Mouse (Mus musculus) stomach, embryonic 14.5 days (tissue): Measurements from ENCODE around the gene Cnga1. TPM values are rescaled to one million over a fixed set of nuclear protein-coding genes. Genes with fewer than 3 reads are reported as not detected.
"Not testable (repeated sequence)": the region's sequence is repeated elsewhere in the genome, so short reads cannot be mapped to it uniquely, and the experiment has no call there.

ENCODE experiments used
- ATAC-seq: fragments of 200-750 bp; cut with Nextera tagmentation; 2 replicates; pipeline ENCODE4 v1.8.0; 2017; ENCODE audit warnings: low read depth, moderate TSS enrichment; ENCODE audit not compliant: insufficient number of reproducible peaks, insufficient read depth, low FRiP score
- H3K27ac ChIP-seq: fragments of 300-500 bp; sonication (generic); 2 replicates; pipeline ENCODE4 v1.5.1; 2014; ENCODE audit warnings: mild to moderate bottlenecking, low read length, moderate library complexity, mixed read lengths
- H3K27me3 ChIP-seq: fragments of 300-500 bp; sonication (generic); 2 replicates; pipeline ENCODE4 v1.6.1; 2014; ENCODE audit warnings: low read length, control low read depth, mixed read lengths; ENCODE audit not compliant: control insufficient read depth, insufficient read depth
- H3K36me3 ChIP-seq: fragments of 300-500 bp; sonication (generic); 2 replicates; pipeline ENCODE4 v1.6.1; 2014; ENCODE audit warnings: mild to moderate bottlenecking, control low read depth, low read length, moderate library complexity, mixed read lengths; ENCODE audit not compliant: control insufficient read depth, insufficient read depth
- H3K4me1 ChIP-seq: fragments of 300-500 bp; sonication (generic); 2 replicates; pipeline ENCODE4 v1.6.1; 2014; ENCODE audit warnings: low read length, control low read depth, mixed read lengths; ENCODE audit not compliant: control insufficient read depth, insufficient read depth
- H3K4me2 ChIP-seq: fragments of 300-500 bp; sonication (generic); replicated peaks from 2 replicates; pipeline ENCODE4 v1.6.1; 2014; ENCODE audit warnings: low read depth, low read length, control low read depth
- H3K4me3 ChIP-seq: fragments of 300-500 bp; sonication (generic); 2 replicates; pipeline ENCODE4 v1.5.1; 2014; ENCODE audit warnings: low read depth, low read length, control low read depth
- H3K9ac ChIP-seq: fragments of 300-500 bp; sonication (generic); replicated peaks from 2 replicates; pipeline ENCODE4 v1.6.1; 2014; ENCODE audit warnings: low read depth, mild to moderate bottlenecking, control low read depth, low read length, moderate library complexity, mixed read lengths
- H3K9me3 ChIP-seq: fragments of 300-500 bp; sonication (generic); 2 replicates; pipeline ENCODE4 v1.6.1; 2016; ENCODE audit warnings: low read depth, low read length, control low read depth; ENCODE audit not compliant: control insufficient read depth
- WGBS: fragments of 180-500 bp; shearing (Covaris S2); extraction: QIAGEN DNeasy Blood & Tissue Kit; methylation state at CpG from one replicate; pipeline ENCODE4 v1.1.7; 2014; 5-methylcytosine and 5-hydroxymethylcytosine counted together
- polyA plus RNA-seq: library from polyadenylated mRNA; unstranded; fragments of >200 nt; fragmentation: Nextera tagmentation; extraction: Ambion mirVana; gene quantifications from 2 replicates; pipeline ENCODE4 v1.2.1, GENCODE M21; 2014

Cnga1 gene
- polyA plus RNA-seq, 1 experiment from 2014 or later, result not detected

DNA sequence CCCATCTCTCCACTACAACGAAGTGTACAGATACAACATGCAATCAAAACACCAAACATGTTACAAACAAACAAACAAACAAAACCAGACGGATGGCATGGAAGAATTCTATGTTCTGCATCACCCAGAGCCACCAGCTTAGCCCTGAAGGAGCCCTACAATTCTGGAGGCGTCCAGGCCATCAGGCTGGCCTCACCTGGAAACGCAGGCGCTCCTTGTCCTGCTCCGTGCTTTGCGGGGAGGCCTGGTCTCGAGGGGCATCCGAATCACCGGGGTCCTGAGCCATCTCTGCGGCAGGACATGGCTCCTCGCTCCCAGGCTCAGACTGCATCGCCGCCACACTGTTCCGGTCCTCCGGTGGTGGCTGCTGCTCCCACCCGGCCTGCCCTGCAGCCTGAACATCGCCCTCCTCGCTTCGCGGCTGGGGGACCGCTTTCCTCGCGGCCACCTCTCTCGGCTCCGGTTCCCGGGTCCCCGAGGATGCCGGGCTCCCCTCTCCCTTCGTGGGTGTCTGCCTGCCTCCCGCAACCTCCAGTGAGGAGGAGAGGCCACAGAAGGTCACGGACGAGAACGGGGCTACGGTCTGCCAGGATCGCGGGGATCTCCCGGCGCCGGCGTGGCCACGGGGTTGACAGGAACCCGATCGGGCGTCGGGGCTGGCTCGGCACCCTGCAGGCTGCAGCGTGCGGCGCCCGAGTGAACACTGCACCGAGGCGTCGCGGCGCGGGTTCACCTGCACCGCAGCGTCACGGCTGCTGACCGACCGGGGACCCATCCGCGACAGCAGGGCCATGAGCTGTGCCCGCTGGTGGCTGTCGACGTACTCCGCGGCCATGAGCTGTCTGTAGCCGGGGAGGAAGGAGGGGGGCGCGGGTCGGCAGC is 63.7 kb downstream of the Cnga1 start:
- not testable (repeated sequence) for H3K9me3 ChIP-seq, H3K4me1 ChIP-seq, H3K27ac ChIP-seq, H3K27me3 ChIP-seq, H3K36me3 ChIP-seq
- 0 out of 2 replicates have a peak overlapping the region, but pooled peaks have one; percentile 22 for H3K9ac ChIP-seq
- WGBS, result 5% methylated on average over 57 of the region's 73 CpGs
- ATAC-seq, result peak; percentile 42; the same call in 1 of the 2 replicates
- H3K4me2 ChIP-seq, result peak overlapping the region; percentile 71
- peak overlapping the region; percentile 36 for H3K4me3 ChIP-seq

DNA sequence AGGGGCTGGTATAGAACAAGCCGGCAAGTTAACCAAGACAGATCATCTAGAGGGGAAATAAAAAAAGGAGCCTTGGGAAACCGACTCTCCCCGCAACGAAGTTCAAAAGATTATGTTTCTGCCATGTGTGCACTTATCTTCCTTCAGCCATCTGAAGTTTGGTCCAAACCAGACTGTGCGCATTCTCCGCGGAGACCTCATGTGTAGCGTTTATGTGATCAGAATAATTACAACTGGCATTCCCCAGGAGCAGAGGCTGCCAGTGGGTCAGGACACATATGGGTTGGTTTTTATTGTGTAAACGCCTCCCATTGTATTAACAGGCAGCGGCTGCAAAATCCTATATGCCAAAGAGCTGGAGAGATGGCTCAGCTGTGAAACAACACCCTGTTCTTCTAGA is 64.5 kb downstream of the Cnga1 start:
- H3K36me3 ChIP-seq, ATAC-seq, H3K27me3 ChIP-seq, H3K9ac ChIP-seq, H3K4me3 ChIP-seq, H3K27ac ChIP-seq, H3K9me3 ChIP-seq, H3K4me1 ChIP-seq, H3K4me2 ChIP-seq: not testable (repeated sequence)
- WGBS, result 56% methylated on average over 10 of the region's 10 CpGs

DNA sequence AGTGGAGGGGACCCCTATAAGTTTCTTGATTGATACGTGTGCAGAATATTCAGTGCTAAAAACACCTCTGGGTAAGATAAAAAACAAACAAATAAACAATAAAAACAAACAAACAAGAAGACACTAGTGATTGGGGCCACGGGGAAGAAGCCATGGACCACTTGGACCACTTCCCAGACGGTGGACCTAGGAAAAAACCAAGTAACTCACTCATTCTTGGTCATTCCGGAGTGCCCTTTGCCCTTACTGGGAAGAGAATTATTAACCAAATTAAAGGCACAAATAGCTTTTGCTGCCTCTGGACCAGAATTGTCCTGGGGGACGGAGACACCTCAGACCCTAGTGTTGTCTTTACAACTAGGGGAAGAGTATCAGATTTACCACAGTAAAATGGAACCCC is 78.5 kb downstream of the Cnga1 start:
- Histone ChIP-seq H3K4me2 (no peak overlapping the region), H3K4me3 (no peak overlapping the region)
- ATAC-seq, result no peak

DNA sequence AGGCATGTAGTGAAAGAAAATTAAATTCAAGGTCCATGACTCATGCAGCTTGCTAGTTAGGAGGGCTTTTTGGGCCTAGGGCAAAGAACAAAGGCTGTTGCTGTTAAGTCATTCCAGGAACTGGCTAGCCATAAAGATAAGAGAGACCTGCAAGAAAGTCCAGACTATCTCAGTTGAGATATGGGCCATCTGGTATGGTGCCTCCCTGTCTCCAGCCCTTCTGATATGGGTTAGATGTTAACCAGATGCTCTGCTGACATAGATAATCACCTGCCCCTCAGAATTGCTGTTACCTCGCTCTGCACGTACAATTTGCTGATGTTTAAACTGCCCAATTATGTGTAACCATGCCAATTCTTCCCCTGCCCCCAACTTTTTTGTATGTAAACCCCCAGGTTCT is 80.9 kb downstream of the Cnga1 start:
- WGBS, result 79% methylated on average over 2 of the region's 2 CpGs
- H3K9ac ChIP-seq, H3K36me3 ChIP-seq, H3K9me3 ChIP-seq, H3K4me2 ChIP-seq, H3K27me3 ChIP-seq, ATAC-seq, H3K4me3 ChIP-seq, H3K27ac ChIP-seq, H3K4me1 ChIP-seq: not testable (repeated sequence)

More for the DNA sequence above, 78.5 kb downstream of the Cnga1 start:
- no peak overlapping the region for H3K27ac ChIP-seq
- H3K36me3 ChIP-seq, result no peaks in the 10 kb centered on the region
- 88% methylated on average over 5 of the region's 5 CpGs for WGBS
- no peaks in the 10 kb centered on the region for H3K9me3 ChIP-seq
- no peaks in the 10 kb centered on the region for H3K27me3 ChIP-seq
- H3K9ac ChIP-seq, result no peak overlapping the region
- no peaks in the 10 kb centered on the region for H3K4me1 ChIP-seq

DNA sequence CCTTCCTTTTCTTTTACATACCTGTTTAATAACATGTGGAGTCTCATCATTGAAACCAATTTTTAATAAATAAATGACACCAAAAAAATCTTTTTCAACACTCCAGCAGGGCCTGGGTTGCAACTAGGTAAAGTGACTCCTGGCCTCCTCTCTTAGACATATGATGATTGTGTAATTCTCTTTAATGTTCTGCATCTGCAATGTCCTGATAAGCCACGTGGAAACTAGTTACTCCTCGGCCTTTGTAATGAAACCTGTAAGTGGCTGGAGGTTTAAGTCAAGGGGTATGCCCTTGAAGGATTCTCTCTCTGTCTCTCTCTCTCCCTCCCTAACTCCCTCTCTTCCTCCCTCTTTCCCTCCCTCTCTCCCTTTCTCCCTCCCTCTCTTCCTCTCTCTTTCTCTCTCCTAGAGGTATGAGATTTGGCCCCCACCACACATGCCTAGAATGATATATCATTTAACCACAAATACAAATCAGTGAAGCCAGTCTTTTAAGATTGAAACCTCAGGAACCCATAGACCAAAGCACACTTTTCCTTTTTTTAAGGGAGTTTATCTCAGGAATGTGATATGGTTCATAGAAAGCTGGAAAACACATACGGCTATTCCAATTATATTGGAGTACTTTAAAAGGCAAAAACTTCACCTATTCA is 83.0 kb downstream of the Cnga1 start:
- Histone ChIP-seq H3K4me2 (no peak overlapping the region), H3K9me3 (no peaks in the 10 kb centered on the region), H3K27me3 (no peaks in the 10 kb centered on the region), H3K9ac (no peak overlapping the region), H3K4me1 (peaks cover 7% of the 10 kb centered on the region; the same call in 1 of the 2 replicates), H3K36me3 (peaks cover under 1% of the 10 kb centered on the region; the same call in 1 of the 2 replicates), H3K4me3 (no peak overlapping the region), H3K27ac (no peak overlapping the region)
- ATAC-seq, result no peak
- WGBS, result 70% methylated on average over 3 of the region's 3 CpGs

DNA sequence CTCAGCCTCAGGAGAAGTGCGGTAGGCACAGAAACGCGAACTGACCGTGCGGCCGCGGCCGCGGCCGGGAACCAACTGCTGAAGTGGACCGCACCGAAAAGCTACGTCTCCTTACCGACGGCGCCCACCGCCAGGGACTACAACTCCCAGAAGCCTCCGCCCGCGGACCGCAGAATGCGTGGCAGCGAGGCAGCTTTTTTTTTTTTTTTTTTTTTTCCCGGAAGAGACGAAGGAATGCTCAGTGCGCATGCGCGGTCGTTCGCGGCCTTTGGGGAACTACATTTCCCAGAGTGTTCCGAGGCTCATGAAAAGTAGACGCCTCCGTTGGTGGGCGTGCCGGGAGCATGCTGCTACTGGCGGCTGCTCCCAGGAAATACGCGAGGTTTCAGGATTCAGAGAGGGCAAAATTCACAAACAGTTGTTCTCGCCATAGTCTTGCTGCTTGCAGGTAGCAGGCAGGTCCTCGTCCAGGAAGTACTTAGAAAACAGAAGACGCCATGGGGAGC is 84.5 kb downstream of the Cnga1 start, which contains the start of gene Nfxl1:
Nfxl1 (minus strand) TSS at position 141 of the 506 bp plus-strand sequence.
- H3K27ac ChIP-seq, result peak within 1 kb of the TSS; percentile 56
- H3K36me3 ChIP-seq, result peaks cover 2% of the 10 kb centered on the region; the same call in 1 of the 2 replicates
- WGBS, result under 1% methylated on average over 42 of the region's 42 CpGs
- H3K4me3 ChIP-seq, result peak within 1 kb of the TSS; percentile 90
- peak; percentile 96 for ATAC-seq
- H3K9ac ChIP-seq, result peak within 1 kb of the TSS; percentile 82
- peak within 1 kb of the TSS; percentile 62 for H3K4me2 ChIP-seq
- H3K27me3 ChIP-seq, result no peaks in the 10 kb centered on the region
- peaks cover 7% of the 10 kb centered on the region; the same call in 1 of the 2 replicates for H3K4me1 ChIP-seq
- H3K9me3 ChIP-seq, result no peaks in the 10 kb centered on the region

DNA sequence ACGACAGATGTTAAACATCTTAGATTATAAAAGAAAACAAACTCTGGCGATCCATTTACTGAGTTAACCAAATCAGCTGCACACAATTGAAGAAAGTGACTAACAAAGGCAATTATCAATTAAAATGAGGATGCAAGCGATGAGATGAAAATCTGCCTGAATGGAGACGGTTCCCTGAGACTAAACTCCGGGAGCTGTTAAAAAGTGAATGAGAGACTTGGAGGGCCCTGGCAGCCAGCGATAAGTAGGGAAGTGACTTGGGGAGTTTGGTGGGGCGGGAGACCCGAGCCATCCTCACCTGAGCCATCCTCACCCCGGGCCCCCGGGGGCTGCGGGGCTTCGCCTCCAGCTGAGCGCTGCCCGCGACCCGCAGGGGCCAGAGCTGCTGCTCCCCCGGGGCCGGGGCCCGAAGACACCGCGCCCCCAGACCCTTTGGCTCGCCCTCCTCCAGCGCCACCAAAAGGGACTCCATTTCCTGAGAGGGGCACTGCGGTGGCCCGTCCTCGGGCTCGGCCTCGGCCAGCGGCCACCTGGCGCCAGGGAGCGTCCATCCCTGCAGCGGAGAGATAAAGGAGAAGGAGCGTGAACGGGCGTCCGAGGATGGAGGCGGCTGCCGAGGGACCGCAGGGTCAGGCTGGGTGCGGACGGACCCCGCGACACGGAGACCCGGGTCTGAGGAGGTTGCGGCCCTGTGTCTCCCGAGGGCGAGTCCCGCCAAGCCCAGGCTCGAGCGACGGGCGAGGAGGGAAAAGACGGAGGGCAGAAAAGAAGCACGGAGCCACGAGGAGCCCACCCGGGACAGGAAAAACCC is 85.2 kb downstream of the Cnga1 start:
- peak overlapping the region; percentile 56 for H3K27ac ChIP-seq
- H3K36me3 ChIP-seq, result peaks cover 2% of the 10 kb centered on the region; the same call in 1 of the 2 replicates
- H3K9ac ChIP-seq, result peak overlapping the region; percentile 82
- H3K4me2 ChIP-seq, result peak overlapping the region; percentile 62
- peaks cover 7% of the 10 kb centered on the region; the same call in 1 of the 2 replicates for H3K4me1 ChIP-seq
- WGBS, result 1% methylated on average over 57 of the region's 57 CpGs
- no peaks in the 10 kb centered on the region for H3K9me3 ChIP-seq
- H3K27me3 ChIP-seq, result no peaks in the 10 kb centered on the region
- ATAC-seq, result peak; percentile 68
- H3K4me3 ChIP-seq, result peak overlapping the region; percentile 90

DNA sequence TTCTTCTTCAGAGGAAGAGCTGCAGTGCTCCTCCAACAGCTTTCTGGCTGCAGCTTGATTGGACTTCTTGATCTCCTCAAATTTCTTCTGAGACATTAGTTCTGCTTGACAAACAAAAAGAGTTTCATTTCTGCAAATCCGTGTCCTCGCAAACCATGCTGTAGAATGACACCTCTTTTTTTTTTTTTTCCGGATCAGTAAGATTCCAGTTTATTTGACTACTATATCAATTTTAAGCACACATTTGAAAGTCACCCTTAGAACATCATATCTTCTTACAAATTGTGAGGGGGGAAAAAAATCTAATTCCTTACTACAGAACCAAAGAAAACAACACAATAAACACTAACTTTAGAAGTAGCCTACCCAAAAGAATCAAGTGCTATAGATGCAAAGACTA is 87.8 kb downstream of the Cnga1 start:
- H3K4me3 ChIP-seq, result no peak overlapping the region
- H3K36me3 ChIP-seq, result peaks cover 6% of the 10 kb centered on the region
- H3K4me2 ChIP-seq, result no peak overlapping the region
- ATAC-seq, result no peak
- no peaks in the 10 kb centered on the region for H3K9me3 ChIP-seq
- no peak overlapping the region for H3K9ac ChIP-seq
- 90% methylated on average over 3 of the region's 3 CpGs for WGBS
- peaks cover 7% of the 10 kb centered on the region; the same call in 1 of the 2 replicates for H3K4me1 ChIP-seq
- no peak overlapping the region for H3K27ac ChIP-seq
- no peaks in the 10 kb centered on the region for H3K27me3 ChIP-seq
